Mouse (Mus musculus) lung, adult 18-20 months (tissue): ENCODE data around the gene Clec18a.
A peak's percentile ranks its signal among the peaks of the same experiment; 100 is the strongest.
"Not testable (repeated sequence)": the region's sequence is repeated elsewhere in the genome, so short reads cannot be mapped to it uniquely, and the experiment has no call there.

Experiments
- DNase-seq, 2 experiments: peaks; one replicate each; pipeline ENCODE4 v3.0.0; 2022; ENCODE audit warnings: mixed read lengths in 2 of 2

Clec18a gene

DNA sequence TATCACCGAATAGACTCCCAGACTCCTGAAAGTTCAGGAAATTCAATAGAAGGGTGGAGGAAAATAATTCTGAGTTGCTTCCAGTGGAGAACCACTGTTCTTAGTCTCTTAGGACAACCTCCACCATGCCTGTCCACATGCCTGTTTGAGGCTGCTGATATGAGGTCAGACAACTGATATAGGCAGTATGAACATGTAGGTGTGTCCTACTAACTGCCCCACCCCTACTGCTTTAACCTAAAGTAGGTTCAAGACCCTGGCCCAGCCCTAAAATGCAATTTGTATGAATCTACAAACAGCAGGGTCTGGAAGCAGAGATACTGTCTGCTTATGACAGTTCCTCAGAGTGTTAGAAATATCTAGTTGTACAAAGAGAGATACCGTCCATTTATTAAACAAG is 36.6 kb downstream of the Clec18a start:
- DNase-seq = no peak

DNA sequence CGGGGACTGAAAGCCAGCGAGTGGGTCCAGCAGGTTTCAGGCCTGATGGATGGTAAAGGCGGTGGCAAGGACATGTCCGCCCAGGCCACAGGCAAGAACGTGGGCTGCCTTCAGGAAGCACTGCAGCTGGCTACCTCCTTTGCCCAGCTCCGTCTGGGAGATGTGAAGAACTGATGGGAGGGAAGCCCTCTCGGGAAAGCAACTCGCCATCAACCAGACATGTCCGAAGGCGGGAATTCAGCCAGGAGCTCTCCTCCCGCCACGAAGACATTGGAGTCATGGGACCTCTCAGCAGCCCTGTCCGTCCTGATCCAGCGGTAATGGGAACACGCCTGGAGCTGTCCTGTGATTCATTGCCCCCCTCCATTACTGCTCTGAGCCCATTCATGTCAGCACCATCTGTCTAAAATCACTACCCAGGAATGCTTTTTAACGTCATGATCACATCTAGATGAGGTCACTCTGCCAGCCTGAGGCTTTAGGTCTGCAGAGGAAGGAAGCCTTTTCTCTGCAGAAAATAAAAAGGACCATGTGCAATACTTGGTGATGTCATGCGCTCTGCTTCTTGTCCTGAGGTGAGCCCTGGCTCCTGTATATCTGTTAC is 37.1 kb downstream of the Clec18a start:
- no peak for DNase-seq

DNA sequence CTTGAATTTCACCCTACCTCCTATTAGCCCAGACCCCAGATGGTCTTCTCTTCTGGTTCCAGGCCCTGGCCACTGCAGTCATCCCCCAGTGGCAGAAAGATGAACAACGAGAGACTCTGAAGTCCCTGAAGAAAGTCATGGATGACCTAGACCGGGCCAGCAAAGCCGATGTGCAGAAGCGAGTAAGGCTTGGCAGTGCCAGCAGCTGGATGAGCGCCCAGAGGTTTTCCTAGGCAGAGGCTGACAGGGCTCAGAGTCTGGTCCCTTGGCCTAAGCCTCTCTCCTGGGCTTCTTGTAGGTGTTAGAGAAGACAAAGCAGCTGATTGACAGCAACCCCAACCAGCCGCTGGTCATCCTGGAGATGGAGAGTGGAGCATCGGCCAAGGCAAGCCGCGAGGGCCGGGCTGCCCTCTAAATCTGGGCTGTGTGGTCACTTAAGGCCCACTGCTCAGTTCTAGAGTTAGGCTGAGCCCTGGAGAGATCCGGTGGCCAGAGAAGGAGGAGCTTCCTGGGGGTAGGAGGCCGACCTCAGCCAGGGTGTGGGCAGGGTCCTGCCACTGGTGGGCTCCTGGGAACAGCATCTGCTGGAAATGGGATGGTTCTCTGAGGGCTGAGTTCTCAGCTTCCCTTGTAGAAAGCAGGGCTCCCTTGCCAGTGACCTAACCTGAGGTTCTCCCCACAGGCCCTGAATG is 38.3 kb downstream of the Clec18a start:
- DNase-seq = no peak

DNA sequence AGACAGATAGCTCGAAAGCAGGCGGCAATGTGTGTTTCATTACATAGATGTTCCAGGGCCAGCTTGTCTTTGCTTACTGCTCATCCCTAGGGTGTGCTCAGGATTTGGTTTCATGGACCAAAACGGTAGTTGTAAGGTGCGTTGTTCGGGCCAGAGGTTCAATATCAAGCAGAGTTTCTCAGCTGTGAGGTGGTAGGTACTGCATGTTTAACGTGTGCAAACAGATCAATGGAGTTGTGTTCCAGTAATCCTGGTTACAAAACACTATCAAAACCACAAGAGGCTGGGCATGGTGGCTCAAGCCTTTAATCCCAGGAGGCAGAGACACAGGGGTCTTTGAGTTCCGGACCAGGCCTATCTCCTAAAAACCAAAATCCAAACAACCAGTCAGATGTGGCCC is 43.1 kb downstream of the Clec18a start:
- no peak for DNase-seq

DNA sequence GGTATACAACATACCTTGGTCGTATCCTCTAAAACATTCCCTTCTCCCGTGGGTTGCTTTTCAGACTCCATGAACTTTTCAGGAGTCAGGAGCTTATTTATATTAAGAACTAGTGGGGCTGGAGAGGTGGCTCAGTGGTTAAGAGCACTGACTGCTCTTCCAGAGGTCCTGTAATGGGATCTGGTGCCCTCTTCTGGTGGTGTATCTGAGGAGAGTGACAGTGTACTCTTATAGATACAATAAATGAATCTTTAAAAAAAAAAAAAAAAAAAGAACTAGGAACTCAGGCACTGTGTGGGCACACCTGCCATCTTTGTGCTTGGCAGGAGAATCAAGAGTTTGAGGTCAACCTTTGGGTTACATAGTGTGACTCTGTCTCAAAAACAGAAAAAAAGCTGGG is 43.5 kb downstream of the Clec18a start:
- no peak for DNase-seq

DNA sequence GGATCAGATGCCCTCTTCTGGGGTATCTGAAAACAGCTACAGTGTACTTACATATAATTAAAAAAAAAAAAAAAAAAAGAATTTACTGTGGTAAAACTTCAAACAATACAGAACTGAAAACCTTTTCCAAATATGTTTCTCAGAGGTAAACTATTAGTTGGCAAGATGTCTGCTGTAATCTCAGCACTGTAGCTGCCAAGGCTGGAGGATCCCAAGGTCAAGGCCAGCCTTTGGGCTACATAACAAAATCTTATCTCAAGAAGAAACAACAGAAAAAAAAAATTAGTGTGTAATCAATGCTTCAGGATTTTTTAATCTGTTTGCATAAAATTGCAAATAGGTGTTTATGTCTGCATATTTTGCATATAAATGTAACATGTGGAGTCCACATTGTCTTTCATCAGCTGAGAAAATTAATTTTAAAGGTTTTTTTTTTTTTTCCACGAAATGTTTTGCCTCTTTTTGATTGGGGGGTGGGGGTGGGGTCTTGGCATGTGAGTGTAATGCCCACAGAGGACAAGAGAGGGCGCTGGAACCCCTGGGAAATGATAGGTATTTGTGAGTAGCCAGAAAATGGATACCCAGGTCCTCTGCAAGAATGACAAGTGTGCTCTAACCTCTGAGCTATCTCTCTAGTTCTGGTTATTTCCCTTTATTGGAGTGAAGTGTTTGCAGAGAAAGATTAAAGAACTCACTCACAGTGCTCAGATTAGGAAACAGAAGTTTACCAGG is 48.1 kb downstream of the Clec18a start:
- no peak for DNase-seq

DNA sequence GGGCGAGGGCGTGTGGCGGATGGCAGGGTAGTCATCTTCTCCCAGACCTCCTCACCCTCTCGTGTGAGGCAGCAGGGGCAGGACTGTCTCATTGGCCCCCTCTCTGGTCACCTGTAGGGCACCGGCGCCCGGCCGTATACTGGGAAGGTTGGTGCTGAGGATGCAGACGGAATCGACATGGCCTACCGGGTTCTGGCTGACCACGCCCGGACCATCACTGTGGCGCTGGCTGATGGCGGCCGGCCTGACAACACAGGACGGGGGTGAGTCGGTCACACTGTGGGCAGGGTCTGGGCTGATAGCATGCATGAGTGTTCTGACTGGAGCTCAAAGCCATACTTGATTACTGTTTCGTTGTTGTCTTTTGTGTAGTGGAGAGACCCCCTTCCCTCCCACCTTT is 49.7 kb downstream of the Clec18a start:
- no peak for DNase-seq

DNA sequence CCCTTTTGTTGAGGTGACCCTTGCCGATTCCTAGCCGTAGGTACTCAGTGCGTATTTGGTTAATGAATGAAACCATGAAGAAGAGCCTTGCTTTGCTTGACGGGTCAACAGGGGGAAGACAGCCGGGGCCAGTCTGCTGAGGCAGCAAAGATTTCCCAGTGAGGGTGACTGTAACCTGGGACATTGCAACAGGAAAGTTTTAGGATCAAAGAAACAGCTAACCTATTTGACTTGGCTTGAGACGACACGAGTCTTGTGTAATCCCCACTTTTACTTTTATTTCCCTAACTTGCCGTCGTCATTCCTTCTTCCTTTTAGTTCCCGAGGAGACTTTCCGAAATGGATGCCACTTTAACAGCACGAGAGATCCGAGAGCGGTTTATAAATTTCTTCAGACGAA is 55.6 kb downstream of the Clec18a start:
- no peak for DNase-seq

DNA sequence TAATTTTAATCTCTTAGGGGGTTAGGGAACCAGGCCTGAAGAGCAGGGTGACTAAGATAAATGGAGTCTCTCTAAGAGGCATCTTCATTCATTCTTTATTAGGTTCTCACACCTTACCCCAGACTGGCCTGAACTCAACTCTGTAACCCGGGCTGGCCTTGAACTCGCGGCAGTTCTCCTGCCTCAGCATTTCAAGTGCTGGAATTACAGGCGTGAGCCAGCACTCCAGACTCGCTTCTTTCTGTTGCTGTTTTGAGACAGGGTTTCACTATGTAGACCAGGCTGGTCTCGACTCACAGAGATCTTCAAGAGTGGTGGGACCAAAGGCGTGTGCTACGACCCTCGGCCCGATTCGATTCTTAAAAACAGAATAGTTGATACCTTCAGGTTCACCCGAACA is 58.0 kb downstream of the Clec18a start:
- DNase-seq = peak in 1 of 2 experiments; percentile 10

DNA sequence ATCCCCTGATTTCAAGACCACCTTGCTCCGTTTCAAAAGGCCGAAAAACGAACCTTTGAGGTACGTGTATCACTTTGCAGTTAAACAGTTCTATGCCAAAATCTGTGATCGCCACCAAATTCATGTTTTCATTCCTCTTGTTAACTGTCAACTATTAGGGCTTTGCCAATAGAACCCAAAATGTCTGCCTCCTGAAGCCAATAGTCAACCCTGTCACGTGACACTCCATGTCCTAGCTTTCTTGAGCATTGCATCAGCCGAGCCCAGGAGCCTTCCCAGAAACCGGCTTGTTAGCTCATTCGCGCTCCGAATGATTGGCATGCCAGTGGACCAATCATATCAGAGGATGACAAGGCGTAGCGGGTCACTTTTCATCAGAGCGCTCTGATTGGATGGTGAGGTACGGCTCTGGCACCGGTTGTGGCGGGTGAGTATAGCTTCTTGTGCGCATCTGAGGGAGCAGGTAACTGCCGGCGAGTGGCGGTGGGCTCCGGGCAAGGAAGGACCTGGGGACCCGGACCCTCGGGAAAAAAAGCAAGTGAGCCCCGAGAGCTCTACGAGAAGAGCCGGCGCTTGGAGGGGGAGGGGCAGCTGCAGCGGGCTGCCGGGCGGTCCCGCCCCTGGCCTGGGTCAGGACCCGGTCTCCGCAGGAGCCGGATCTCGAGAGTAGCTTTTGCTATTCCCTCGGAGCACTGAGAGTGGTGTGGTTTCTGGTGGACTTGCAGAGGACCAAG is 58.6 kb downstream of the Clec18a start:
- peak; percentile 99 to 100 for DNase-seq

DNA sequence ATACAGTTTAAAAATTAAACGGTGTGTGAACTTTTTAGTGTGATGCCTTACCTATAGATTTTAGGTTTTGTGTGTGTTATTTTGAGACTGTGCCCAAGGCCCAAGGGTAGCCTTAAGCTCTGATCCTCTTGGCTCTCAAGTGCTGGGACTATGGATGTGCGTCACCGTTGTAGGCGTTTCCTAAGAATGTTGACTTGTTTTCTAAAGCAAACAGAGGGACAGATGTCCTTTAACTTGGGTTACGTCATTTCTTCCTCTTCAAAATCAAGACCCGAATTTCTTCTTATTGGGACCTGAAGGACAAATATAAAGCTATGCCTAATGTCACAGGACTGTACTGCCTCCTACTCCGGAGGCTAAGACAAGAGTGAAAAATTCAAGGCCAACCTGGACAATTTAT is 59.3 kb downstream of the Clec18a start, which contains the start of gene Aars:
TSS of gene Aars (plus strand) at position 229 of the 400 bp plus-strand sequence.
- DNase-seq = no peak

DNA sequence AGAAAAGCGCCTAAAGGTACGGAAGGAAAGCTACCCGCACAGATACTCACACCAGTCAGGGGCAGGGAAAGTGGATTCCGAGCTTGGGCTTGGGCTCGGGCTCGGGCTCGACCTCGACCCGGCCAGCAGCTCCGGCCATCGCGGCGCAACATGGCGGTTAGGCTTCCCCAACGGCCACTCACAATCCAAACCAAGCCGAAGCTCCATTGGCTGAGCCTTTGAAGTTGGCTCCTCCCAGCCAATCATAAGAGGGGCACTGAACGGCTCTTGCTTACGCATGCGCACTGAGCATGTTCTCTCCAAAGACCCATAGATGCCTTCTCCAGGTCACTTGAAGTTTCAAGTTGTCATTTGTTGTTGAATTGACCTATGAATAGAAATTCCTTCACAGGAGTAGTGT is 60.7 kb downstream of the Clec18a start, which contains the start of gene Ddx19b:
TSS of gene Ddx19b (minus strand) at position 180 of the 400 bp plus-strand sequence.
- no peak for DNase-seq

DNA sequence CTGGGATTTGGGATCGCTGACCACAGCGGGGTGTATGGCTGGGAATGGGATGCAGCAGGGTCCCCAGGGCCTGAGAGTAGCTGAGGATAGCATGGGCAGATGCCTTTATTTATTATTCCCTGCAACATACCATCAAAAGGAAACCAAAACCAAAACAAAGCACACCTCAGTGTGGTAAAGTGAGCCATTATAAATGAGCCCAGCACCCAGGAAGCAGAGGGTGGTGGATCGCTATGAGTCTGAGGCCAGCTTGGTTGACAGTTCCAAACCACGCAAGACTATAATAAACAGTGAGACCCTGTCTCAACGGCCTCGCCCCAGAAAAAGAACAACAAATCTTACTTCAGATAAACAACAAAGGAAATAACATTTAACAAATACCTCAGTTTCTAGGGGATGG is 62.2 kb downstream of the Clec18a start:
- no peak for DNase-seq

DNA sequence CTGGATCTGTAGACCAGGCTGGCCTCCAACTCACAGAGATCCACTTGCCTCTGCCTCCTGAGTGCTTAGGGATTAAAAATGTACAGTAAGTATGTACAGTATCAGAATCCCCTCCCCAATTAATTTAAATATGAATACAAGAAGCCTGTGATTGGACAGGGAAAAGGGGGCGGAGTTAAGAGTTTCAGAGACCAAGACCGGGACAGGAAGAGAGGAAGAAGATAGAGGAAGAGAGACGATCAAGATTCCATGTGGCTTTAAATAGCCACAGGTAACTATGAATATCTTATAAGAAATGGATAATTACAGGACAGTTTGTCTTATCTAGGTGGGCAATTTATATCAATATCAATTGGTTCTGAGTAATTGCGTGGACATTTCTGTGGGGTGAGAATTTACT is 62.6 kb downstream of the Clec18a start:
- DNase-seq = no peak

DNA sequence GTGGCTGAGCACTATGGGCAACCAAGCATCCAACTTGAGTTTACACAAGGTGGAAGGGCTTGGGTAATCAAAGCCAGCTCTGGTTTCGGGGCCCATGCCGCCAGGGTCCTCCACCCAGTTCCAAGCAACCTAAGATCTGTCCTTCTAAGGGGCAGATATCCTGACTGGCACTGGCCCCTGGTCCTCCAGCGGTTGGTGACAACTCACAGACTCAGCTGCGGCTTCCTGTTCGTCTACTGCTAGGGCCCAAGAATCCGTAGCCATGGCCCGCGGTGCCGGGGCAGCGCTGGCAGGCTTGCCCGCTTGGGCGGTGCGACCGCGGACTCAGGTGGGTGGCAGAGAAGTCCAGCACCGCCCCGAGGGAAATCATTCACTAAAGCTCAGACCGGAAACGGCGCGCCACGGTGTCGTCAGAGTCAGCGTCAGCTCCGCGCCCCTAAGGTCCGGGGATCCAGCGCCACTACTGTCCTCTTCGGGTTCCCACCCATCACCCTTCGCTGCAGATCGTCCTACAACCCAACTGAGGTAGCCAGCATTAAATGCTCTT is 64.8 kb downstream of the Clec18a start:
- peak; percentile 91 to 93 for DNase-seq

DNA sequence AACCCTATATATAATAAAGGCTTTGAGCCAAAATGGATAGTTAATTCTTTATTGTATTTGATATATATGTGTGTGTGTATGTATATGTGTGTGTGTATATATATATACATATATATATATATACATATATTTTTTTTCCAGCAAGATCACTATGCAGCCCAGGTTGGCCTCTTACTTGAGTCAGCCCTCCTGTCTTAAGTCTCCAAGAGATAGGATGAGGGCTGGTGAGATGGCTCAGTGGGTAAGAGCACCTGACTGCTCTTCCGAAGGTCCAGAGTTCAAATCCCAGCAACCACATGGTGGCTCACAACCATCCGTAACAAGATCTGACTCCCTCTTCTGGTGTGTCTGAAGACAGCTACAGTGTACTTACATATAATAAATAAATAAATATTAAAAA is 65.6 kb downstream of the Clec18a start:
- DNase-seq = not testable (repeated sequence)

DNA sequence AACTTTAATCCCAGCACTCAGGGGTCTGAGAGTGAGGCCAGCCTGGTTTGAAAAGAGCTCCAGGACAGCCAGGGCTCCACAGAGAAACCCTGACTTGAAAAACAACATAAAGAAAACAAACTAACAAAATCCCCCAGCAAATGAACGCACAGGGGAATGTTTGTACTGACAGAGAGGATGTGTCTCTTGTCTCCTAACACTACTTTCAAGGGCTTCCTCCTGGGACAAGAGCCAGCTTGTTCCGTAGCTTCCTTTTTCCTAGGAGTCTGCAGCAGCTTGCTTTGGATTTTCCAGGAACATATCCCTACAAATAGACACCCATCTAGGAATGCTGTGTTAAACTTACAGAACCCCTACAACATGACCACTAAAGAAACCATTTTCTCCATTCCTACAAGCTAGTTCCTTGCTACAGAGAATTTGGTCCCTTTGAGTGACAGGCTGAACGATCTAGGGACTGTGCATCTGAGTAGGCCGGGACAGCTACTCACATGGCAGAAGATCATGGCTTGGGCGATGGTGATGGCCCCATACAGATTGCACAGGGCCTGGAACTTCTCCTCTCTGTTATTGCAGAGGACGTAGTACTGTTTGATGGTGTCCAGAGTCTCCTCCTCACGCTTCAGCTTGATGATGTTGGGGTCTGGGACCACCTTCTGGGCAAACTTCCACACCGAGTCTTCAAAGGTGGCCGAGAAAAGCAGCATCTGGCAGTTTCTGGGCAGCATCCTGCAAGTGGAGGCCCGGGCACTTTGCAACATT is 81.8 kb downstream of the Clec18a start:
- not testable (repeated sequence) for DNase-seq
